Mouse (Mus musculus): Measurements from ENCODE around the gene Rbms3.
A peak's percentile ranks its signal among the peaks of the same experiment; 100 is the strongest.

The Rbms3 gene

GRCm38 (mm10) chr9:117373164-117373741 is 256.5 kb downstream of the Rbms3 start:
- DNase-seq, result peak; percentile 76 to 78

DNA sequence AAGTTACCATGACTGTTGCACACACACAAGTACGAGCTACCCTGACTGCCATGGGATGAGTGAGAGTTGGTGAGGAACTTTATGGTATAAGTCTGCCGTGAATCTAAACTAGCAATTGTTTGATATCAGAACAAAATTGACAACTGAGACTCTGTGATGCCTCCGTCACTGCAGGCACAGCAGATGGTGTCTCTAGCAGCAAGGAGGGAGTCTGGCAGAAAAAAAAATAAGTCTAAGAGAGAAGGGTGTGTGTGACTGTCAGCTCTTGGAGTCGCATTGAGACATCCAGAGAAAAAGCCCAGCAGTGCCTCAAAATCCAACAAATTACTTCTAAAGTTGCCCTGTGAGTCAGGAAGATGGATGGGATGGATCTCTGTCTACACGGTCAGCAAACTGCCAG is 257.7 kb downstream of the Rbms3 start:
- no peak for DNase-seq

DNA sequence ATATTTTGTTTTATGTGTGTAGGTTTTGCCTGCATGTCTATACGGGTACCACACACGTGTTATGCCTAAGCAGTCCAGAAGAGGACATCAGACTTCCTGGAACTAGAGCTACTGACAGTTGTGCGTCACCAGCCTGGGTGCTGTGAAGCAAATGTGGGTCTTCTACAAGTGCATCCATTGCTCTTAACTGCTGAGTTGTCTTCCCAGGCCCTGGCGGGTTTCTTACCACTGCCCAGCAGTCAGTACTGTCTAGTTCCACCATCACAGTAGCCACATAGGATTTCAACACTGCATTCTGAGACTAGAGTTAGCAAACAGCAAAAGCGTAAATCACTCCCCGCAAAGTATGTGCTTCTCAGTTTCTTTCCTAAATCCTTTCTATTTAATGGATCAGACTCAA is 259.6 kb downstream of the Rbms3 start:
- no peak for DNase-seq

DNA sequence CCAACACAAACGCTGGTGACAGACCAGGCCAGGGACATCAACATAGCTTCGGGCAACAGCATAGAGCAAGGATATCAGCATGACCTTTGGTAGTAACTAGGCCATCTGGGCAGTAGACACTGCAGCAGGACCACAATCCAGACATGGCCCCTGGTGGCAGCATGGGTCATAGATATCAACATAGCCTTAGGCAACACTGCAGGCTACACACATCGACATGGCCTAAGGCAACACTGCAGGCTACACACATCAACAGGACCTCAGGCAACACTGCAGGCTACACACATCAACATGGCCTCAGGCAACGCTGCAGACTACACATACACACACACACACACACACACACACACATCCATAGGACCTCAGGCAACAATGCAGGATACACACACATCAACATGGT is 261.7 kb downstream of the Rbms3 start:
- no peak for DNase-seq

DNA sequence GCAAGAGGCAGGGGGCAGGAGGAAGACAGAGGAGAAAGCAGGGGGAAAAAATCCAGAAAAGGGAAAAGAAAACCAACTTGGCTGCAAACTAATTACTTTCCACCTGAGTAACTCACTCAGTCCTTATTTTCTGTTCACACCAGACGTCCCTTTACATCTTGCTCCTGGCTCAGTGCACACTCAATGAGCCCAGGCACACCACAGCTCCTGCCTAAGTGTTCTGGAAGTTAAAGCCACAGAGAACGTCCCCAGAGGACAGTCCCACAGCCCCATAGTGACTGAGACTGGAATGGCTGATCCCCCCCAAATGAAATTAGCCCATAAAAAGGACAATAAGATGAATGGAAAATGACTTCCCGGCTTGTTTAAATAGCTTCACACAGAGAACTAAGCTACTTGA is 265.1 kb downstream of the Rbms3 start:
- no peak for DNase-seq

- no peak for DNase-seq
Observed at GRCm38 (mm10) chr9:117361431-117361830, 268.3 kb downstream of the Rbms3 start.

GRCm38 (mm10) chr9:117356764-117357442 is 272.8 kb downstream of the Rbms3 start:
- peak; percentile 89 to 90 for DNase-seq

GRCm38 (mm10) chr9:117355501-117355900 is 274.2 kb downstream of the Rbms3 start:
- DNase-seq, result no peak

GRCm38 (mm10) chr9:117342336-117342735 is 287.4 kb downstream of the Rbms3 start:
- DNase-seq, result no peak

DNA sequence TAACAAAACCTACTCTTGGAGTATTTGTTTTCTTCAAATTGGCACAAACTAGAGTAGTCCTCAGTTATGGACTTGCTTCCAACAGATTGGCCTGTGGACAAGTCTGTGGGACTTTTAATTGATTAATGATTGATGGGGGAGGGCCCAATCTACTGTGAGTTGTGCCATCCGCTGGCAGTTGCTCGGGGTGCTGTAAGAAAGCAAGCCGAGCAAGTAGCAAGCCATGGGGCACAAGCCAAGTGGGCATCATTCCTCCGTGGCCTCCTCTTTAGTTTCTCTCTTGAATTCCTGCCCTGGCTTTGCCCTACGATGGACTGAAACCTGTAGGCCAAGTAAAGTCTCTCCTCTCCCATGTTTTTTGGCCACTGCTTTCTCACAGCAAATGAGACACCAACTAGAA is 299.0 kb downstream of the Rbms3 start:
- peak; percentile 31 to 43 for DNase-seq

DNA sequence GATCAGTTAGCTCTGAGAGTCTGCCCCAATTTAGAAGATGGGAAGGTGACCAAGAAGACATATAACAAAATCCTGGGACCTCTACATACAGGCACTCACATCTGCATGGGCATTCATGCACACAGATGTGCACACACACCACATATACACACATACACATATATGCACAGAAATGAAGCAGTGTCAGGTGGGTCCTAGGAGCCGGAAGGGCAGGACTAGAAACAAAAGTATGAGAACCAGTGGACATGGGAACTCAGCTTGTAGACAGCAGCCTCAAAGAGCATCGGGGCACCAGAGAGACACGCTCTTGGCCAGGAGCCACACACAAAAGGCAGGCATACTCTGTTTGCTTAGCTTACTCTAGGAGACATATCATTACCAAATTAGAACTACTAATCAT is 310.4 kb downstream of the Rbms3 start:
- no peak for DNase-seq

DNA sequence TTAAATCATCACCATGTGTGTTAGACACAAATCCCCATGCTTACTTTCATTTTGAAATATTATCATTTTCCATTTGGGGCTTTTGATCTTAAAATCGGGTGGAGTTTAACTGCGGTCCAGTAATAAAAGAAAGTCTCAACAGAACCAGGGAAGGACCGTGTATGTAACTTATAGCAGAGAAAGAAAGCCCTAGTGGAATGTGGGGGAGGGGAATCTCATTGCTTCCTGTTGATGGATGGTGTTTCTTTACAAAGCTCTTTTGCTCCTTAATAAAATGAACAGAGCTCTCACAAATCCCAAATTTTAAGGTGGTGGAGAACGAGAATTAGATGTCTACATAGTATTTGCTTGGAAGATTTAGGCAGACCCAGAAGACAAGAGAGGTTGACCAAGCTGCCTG is 311.3 kb downstream of the Rbms3 start:
- DNase-seq, result no peak

DNA sequence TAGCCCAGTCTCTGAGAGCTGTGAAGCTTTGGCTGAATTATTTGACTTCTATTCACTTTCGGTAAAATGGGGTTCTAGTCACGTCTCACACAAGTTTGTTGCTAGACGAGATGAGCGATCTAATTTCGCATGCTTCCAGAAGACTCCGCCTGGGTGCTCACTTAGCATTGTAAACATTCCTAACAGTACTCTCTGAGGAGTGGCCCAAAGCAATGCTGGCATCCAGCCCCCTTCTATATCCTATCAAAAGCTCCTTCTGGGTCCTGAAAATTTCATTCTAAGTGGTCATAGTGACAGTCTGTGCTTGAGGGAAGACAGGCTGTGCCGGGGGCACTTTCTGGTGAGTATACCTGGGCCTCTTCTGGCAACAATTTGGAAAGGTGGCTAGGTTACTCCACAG is 312.5 kb downstream of the Rbms3 start:
- no peak for DNase-seq

- no peak for DNase-seq
Observed at GRCm38 (mm10) chr9:117313642-117314041, 316.1 kb downstream of the Rbms3 start.

- DNase-seq, result no peak
Observed at GRCm38 (mm10) chr9:117309809-117310208, 319.9 kb downstream of the Rbms3 start.

DNA sequence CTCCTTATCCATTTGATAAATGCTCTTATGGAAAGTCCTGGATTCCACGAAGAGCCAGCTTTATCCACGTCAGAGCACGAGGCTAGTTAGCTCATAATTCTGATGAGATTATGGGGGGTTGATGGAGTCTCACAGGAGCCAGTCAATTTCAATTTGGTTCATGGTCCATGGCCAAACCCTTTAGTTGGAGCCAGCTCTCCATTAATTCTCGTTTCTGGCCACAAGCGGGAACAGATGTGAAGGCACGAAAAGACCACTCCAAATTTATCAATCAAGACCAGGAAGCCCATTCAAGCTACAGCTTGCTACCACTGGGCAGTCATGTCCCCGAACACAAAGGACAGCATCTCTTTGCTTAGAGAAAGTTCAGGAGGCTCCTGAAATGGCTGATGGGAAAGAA is 330.7 kb downstream of the Rbms3 start:
- DNase-seq, result no peak

DNA sequence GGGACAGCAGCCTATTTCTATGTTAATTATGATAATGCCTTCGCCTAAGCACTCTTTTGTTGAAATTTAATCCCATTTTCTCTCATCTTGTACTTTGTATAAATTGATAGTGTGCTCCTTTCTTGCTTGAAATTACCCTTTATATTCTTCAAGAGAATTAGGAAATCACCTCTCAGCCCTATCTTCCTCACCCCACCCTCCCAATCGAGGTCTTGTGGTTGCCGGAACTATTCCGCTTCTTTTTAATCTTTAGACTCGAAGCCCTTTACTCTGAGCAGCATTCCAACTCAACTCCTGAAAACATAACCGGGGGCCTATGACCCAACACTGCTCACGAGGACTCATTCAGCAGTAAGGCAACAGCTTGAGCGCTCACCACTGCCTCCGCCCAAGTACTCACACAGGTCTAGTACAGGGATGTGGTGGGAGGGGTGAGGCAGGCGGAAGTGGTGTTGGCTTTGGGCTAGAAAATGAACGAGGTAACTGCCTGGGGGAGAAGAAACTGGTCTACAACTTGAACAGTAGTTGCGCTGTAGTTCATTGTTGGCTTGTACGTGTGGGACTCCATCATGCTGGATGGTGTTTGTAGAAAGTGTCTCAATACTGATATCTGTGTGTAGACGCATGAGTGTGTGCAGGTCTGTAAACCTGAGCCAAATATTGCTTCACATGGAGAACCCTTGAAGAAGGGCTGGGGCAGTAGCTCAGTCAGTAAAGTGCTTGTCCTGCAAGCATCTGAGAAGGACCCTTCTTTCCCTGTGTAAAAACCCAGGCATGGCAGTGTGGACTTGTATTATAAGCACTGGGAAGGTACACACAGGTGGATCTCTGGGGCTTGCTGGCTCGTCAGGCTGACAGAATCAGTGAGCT is 331.8 kb downstream of the Rbms3 start:
- no peak for DNase-seq

DNA sequence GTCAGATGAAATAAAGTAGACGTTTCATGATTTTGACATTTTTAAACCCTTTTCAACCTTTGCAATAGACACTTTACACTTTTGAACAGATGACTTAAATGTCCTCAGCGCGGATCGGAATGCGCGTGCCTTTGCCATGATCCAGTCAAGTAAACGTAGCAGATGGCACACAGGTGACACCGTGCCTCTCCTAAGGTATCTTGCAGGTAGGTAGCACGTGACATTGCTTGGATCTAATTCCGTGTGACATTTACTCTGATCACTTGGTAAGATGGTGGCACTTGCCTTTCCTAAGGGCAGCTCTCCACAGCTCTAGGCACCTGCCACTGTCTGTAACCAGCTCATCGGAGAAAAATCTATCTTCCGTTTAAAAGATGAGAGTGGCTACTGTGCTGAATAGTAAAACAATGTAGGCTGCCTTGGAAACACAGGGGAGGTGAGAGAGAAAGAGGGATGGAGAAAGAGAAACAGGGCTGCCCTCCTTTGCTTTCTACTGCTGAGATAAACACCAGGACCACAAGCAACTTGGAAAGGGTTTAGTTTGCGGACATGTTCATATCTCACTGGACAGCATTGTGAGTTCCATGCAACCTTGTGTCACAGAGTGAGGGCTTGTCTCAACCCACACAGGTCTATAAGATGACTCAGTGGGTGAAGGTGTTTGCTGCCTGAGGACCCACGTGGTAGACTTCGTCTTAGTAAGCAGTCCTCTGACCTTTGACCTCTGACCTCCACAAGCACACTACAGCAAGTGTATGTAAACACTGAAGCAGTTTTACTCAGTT is 338.5 kb downstream of the Rbms3 start:
- DNase-seq, result no peak

DNA sequence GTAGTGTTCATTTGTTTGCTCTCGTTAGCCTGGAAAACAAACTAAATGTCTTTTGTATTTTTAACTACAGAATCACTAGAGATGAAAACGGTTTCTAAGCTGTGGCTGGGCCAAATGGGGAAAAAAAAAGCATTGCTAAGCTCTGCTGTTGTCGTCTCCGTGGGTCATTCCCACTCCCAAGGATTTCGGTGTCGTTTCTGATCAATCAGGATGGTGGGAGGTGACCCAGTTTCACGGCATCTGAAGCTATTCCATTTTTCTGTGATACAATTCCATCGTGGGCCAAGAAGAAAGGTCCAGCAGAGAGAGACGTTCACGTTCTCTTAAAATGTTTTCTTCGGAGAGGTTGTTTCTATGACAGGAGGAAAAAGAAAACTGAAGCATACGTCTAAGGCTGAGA is 354.9 kb downstream of the Rbms3 start:
- DNase-seq, result no peak

GRCm38 (mm10) chr9:117259614-117260013 is 370.1 kb downstream of the Rbms3 start:
- DNase-seq, result no peak

DNA sequence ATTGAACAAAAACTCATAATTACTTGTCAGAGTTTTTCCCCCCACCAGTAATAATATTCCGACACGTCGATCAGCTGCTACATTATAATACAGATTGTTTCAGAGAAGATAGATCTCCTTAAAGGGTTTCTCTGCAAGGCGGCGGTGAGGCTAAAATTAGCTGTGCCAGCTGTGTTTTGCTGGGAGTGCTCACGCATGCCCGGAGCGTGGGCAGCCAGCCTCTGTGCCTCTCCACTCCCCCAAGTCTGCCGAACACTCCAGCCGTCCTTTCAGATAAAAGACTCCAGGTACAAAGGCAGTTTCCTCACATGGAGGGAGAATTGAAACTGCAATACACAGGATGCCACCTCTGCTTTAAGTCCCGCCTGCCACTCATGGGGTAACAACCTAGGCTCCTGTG is 376.4 kb downstream of the Rbms3 start:
- DNase-seq, result no peak

DNA sequence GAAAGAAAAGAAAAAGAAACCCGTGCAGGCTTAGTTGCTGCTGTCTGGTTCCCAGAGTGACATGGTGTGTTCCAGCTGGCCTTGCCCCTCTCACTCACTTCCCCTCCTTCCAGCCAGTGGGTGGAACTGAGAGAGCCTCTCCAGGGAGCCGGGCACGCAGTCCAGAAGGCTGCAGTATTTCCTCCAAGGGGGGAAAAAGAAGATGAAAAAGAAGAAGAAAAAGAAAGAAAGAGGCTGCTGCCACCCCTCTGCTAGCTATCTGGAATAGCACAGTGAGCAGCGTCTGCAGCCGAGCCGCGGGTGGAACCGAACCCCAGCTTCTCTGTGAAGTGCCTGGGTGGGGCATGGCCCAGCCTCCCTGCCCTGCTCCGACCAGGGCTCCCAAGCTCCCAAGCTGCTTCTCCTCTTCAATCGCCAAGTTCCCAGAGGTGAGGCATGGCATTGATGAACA is 377.3 kb downstream of the Rbms3 start:
- DNase-seq, result peak; percentile 12 to 29
